Mouse (Mus musculus) CD4-positive, CD25-positive, alpha-beta regulatory T cell, adult 2 months (primary cell): Measurements from ENCODE around the gene Tdrd6.

Experiments used
- DNase-seq: peaks from one replicate; pipeline ENCODE4 v3.0.0-alpha.2; 2012; ENCODE audit warnings: low read depth, low spot score

Tdrd6 gene

GRCm38 (mm10) chr17:43619156-43619555, 10.9 kb downstream of the Tdrd6 start:
- no peak for DNase-seq

DNA sequence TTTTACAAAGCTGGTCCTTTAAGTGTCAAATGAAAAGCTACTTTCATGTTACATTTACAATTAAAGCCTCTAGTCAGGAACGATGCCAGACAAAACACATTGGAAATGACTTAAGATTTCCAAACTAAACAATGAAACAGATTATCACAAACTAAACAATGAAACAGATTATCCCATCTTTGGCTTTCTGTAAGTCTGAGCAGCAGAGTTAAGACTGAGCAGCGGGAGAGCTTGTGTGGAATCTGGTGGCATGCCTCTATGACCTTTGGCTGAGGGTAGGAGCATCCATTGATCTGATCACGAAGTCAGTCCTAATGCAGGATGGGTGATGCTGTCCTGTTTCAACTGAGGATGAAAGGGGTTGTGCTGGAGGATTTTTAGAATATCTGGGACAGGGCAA, 17.9 kb downstream of the Tdrd6 start:
- no peak for DNase-seq

DNA sequence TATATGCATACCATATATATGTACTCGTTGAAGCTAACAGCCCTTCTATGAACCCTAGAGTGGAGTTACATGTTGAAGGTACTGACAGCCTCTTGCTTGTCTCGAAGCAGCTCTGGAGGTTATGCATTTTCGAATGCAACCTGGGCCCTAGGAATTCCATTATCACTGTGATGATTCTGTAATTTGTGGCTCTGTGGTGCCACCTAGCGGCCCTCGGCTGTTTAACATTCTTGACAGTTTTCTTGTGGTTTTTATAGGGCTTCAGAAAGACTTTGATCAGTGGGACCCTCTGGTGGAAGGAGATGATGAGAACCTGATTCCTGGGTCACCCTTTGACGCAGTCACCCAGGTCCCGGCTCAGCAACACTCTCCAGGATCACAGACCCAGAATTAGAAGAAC, 18.5 kb downstream of the Tdrd6 start:
- DNase-seq = peak; percentile 56

DNA sequence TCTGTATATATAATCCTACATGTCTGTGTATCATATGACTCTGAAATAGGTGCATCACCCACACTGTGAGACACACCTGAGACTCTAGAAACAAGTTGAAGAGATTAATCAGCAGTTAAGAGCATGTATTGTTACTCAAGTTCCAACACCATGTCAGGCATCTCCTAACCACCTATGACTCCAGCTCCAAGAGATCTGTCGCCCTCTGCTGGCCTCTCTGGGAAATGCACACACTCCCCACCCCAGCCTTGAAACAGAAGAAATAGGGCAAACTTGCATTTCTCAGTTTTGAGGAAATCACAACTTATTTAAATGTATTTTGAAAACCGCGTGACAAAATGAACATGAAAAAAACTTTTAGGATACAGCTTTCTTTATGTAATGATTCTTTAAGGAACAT, 23.4 kb downstream of the Tdrd6 start:
- DNase-seq = peak; percentile 62

DNA sequence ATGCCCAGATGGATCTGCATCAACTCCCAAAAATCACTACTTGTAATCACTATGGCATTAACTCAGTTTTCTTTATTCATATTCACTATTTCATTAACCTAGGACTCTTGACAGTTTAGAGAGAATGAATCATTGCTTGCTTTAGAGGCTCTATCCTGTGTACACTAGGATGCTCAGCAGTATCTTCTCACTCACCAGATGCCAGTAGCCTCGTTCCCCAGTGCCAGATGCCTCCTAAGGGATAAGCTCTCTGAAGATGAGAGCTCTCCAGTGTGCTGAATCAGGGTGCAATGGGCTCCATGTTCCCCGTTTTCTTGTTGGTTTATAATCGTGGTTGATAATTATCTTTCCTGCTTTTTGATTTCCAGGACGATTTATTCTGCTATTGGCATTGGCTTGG, 31.4 kb downstream of the Tdrd6 start:
- no peak for DNase-seq

GRCm38 (mm10) chr17:43597742-43598141, 32.4 kb downstream of the Tdrd6 start:
- no peak for DNase-seq

DNA sequence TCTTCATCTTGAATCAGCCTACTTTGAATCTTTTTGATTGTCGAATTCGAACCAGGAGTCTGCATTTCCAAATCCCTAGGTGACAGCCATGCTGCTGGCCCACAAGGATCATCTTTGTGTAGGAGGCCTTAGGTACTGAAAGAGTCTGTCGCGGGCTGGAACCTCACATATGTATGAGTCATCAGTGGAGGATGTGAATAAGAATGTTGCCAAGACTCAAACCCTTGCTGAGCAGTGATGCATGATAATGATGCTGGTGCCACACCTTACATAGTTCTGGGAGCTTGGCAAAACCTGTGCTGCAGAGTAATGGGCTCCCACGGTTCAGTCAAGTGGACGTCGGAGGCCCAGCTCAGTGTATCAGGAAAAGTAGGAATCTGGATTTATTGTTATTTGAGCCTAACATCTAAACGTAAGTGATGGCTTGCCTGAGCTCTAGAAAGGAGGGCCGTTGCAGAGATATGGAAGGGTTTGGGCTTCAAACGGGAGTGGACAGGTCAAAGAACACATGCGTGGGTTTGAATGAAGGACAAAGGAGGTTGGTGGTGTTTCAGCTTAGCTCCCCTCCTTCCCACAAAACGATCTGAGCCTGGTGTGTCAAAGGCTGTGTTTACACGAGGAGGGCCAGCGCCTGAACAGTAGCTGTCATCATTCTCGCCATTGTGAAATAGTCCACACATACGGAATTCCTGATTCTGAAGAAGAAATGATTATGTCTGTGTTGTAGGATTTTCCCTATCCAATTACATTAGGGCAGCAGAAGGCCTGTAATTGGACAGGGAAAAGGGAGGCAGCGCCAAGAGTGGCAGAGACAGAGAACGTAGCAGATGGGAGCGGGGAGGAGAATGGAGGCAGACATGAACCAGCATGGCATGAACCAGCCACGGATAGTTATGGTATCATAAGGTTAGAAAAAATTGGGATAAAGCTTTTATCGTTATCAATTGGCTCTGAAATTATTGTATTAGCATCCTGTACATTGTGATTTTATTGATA, 37.5 kb downstream of the Tdrd6 start:
- no peak for DNase-seq

DNA sequence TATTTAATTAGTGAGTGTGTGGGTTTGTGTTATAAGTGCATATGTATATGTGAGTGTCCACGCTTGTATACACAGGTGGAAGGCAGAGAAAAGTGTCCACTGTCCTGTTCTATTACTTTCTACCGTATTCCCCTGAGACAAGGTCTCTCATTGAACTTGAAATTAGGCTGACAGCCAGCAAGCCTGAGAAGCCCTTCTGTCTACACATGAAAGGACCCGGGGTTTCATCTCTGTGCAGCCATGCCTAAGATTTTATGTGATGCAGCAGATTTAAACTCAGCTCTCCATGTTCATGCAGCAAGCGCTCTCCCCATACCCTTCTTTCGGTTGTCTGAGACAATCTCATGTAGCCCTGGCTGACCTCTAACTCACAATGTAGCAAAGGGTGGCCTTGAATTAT, 39.6 kb downstream of the Tdrd6 start:
- no peak for DNase-seq

DNA sequence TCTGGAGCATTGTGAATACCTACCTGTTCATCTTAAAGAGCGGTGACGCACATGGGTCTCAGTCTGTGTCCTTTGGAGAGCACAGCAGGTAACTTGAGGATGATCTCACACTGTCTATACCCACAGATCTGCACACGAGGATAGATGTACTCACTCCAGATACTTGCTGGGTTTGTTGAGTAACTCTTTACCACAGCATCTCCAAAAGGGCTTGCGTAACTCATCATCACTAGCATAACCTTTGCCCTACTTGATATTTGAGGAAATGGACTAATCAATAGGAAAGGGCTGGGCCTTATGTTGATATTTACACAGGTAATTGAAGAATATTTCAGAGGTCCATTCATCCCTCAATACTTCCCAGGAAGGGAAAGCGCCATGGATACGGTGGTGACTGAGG, 40.3 kb downstream of the Tdrd6 start:
- no peak for DNase-seq

DNA sequence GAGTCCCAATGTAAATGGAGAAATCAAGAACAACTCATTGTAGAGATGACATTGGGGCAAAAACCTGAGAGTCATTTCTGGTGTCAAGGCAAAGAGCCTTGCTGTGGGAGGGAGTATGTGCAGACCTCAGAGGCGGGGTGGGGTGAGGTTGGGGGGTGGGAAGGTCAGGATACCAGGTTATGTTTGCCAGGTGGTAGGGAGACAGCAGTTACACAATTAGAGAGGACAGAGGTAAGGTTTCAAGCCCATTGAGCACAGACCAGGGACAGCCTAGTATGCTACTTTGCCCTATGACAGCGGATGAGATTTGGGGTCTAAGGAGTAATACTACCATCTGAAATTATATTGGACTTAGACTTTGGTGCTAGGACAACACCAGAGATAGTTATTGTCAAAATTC, 42.8 kb downstream of the Tdrd6 start:
- no peak for DNase-seq

- no peak for DNase-seq
Observed at GRCm38 (mm10) chr17:43584771-43585170, 45.3 kb downstream of the Tdrd6 start.

DNA sequence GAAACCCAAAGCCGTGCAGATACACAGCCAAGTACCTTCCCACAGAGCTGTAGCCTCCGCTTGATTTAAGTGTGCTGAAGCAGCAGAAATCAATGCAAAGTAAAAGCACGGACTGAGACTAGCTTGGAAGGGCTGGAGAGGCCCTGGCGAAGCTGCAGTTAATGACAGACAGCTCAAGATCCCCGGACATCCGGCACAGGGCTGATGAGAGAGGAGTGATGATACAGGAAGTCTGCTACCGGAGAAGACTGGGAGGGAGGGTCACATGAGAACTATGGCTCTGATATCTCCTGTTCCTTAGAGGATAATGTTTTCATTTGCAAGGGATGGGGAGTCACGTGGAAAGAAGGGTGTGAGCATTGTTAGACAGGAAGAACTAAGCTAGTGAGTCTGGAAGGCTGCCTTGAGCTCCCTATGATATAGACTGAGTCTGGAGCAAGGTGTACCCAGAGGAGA, 49.1 kb downstream of the Tdrd6 start:
- no peak for DNase-seq

- DNase-seq = no peak
Observed at GRCm38 (mm10) chr17:43580456-43580855, 49.6 kb downstream of the Tdrd6 start.

DNA sequence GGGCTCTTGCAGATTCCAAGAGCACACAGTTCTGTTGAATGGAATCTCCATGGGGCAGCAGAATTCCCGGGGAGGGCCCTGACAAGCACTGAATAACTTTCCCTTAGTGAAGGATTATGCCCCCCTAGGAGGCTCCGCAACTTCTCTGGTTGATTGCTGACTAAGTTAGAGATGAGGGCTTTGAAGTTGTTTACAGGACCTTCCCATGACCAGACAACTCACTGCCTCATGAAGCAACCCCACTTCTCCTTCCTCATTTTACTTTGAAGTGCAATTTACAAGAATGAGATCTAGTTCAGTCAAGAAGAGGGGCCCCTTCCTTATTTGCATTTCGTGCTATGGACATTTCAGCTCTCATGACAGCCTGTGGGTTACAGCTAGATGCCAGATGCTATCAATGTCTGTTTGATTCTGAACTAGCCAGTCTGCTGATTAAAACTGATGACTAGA, 56.5 kb downstream of the Tdrd6 start:
- no peak for DNase-seq

GRCm38 (mm10) chr17:43569287-43569686, 60.8 kb downstream of the Tdrd6 start:
- no peak for DNase-seq

DNA sequence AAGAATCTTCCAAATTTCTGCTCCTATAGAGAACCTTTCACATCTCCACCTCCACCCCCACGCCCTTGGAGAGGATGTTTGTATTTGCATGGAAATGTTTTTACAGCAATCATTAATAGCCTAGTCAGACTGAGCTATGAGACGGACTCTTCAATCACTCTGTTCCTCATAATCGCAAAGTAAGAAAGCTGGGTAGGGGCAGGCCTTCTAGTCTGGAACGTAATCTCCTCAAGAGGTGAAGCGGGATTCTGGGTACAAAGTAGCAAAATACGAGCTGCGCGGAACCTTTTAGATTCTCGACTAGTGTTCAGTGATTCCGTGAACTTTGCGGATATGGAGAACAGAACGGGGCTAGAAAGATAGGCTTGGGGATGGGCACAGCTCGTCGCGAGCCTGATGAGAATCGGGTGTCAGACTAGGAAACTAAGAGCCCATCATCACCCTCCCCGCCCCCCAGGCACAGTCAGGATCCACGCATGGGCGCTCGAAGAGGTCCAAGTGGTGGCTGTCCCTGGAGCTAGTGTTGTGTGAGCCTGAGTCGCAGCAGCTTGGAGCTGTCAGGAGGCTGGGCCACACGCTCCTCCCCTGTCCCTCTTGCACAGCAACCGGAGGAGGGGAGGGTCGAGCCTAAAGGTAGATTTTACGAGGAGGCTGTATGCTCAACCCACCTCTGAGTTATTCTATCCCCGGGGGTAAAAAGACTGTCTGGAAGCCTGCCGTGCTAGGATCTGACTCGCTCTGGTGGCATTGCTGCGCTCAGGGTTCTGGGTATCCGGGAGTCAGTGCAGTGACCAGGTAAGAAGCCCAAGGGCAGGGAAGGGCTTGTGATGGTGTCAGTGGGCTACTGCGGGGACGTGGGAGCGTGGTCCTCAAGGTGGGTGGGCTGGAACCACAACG, 61.9 kb downstream of the Tdrd6 start, which contains the start of gene Pla2g7:
TSS of gene Pla2g7 (plus strand) at position 107 of the 897 bp plus-strand sequence.
- DNase-seq = no peak

DNA sequence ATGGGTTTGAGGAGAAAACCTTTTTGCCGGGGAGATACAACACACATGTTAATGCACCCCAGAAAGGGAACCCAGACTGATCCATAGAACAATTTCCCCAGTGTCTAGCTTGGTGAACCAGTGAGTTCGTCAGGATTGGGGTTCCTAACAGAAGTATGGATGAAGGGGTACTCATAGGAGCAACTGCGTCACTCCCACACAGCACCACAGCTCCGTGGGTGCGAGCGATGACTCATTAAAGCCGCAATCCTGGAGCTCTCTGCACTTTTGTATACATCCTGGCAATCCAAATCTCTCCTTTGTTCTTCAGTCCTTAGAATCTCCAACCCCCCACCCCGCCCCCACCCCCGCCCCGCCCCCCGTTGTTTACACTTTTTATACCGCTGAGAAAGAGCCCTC, 62.5 kb downstream of the Tdrd6 start:
- DNase-seq = no peak
